Mouse (Mus musculus) CH12.LX (cell line): ENCODE results near the gene Dip2b. TPM values are rescaled to one million over a fixed set of nuclear protein-coding genes. Genes with fewer than 3 reads are reported as not detected.

Source experiments
- DNase-seq: peaks from one replicate; pipeline ENCODE4 v3.0.0-alpha.2; 2013; ENCODE audit errors: extremely low read depth
- H3K27ac ChIP-seq: 2 replicates; pipeline ENCODE4 v1.5.1; 2012; ENCODE audit warnings: low read depth, mild to moderate bottlenecking, control low read depth, moderate library complexity; ENCODE audit not compliant: insufficient read depth
- H3K27me3 ChIP-seq: replicated peaks from 2 replicates; pipeline ENCODE3; 2012; ENCODE audit warnings: inconsistent platforms
- H3K36me3 ChIP-seq, 2 experiments: replicated peaks in 1 of 2; 2 replicates each; pipeline versions ENCODE3 to v1.6.1; 2012; ENCODE audit warnings: inconsistent platforms in 1 of 2, low read length in 1 of 2, mild to moderate bottlenecking in 1 of 2, mixed read lengths in 1 of 2, moderate library complexity in 1 of 2; ENCODE audit not compliant: control insufficient read depth in 1 of 2, insufficient read depth in 1 of 2
- H3K4me1 ChIP-seq, 2 experiments: 2 replicates each; pipeline ENCODE4 v1.6.1; 2012; ENCODE audit warnings: inconsistent platforms in 1 of 2, moderate library complexity in 1 of 2; ENCODE audit not compliant: insufficient read depth in 2 of 2, control insufficient read depth in 1 of 2
- H3K4me2 ChIP-seq: 2 replicates; pipeline ENCODE4 v1.6.1; 2012; ENCODE audit warnings: low read depth, mild to moderate bottlenecking, control low read depth; ENCODE audit not compliant: poor library complexity, insufficient read depth, severe bottlenecking
- H3K4me3 ChIP-seq, 3 experiments: fragments of 150-350 bp in 1 of 3; sonication (generic) in 1 of 3; replicated peaks in 1 of 3; 2 replicates each; pipeline versions ENCODE3 to v1.5.1; 2011 to 2012; ENCODE audit warnings: low read depth in 2 of 3, low read length in 2 of 3, mild to moderate bottlenecking in 2 of 3, moderate library complexity in 2 of 3, control low read depth in 1 of 3, improper control_type of control experiment in 1 of 3, inconsistent platforms in 1 of 3, mixed read lengths in 1 of 3; ENCODE audit not compliant: poor library complexity in 1 of 3
- H3K79me2 ChIP-seq: replicated peaks from 2 replicates; pipeline ENCODE4 v1.6.1; 2012; ENCODE audit warnings: mild to moderate bottlenecking, moderate library complexity; ENCODE audit not compliant: control insufficient read depth, poor library complexity, insufficient read depth, severe bottlenecking; ENCODE audit errors: extremely low read depth
- H3K9ac ChIP-seq: 2 replicates; pipeline ENCODE4 v1.6.1; 2012; ENCODE audit warnings: low read depth, mild to moderate bottlenecking, control low read depth, moderate library complexity; ENCODE audit not compliant: insufficient read depth
- H3K9me3 ChIP-seq: replicated peaks from 2 replicates; pipeline ENCODE3; 2012; ENCODE audit warnings: low read length, inconsistent platforms, mixed read lengths
- CTCF ChIP-seq, 2 experiments: IDR thresholded peaks in 1 of 2; conservative IDR thresholded peaks in 1 of 2; 2 replicates each; pipeline ENCODE4 v1.5.1; 2011 to 2012; ENCODE audit warnings: low read depth in 2 of 2, low read length in 2 of 2, improper control_type of control experiment in 1 of 2, inconsistent platforms in 1 of 2, mild to moderate bottlenecking in 1 of 2, moderate library complexity in 1 of 2
- HCFC1 ChIP-seq: IDR thresholded peaks from 2 replicates; pipeline ENCODE4 v1.6.1; 2012; ENCODE audit warnings: low read depth, mild to moderate bottlenecking, inconsistent platforms, low read length, improper control_type of control experiment
- MAFK ChIP-seq: IDR thresholded peaks from 2 replicates; pipeline ENCODE4 v1.6.1; 2011; ENCODE audit warnings: low read length, improper control_type of control experiment; ENCODE audit not compliant: insufficient replicate concordance
- MAZ ChIP-seq: IDR thresholded peaks from 2 replicates; pipeline ENCODE4 v1.6.1; 2012; ENCODE audit warnings: low read depth, mild to moderate bottlenecking, inconsistent platforms, low read length, improper control_type of control experiment, moderate library complexity
- MEF2A ChIP-seq: IDR thresholded peaks from 2 replicates; pipeline ENCODE4 v1.6.1; 2014; ENCODE audit warnings: low read depth, mild to moderate bottlenecking, inconsistent platforms, low read length, improper control_type of control experiment, borderline replicate concordance
- MXI1 ChIP-seq: IDR thresholded peaks from 2 replicates; pipeline ENCODE4 v1.6.1; 2011; ENCODE audit warnings: mild to moderate bottlenecking, low read depth, low read length, improper control_type of control experiment
- NRF1 ChIP-seq: IDR thresholded peaks from 2 replicates; pipeline ENCODE4 v1.6.1; 2014; ENCODE audit warnings: low read depth, mild to moderate bottlenecking, inconsistent platforms, low read length, improper control_type of control experiment, moderate library complexity
- PAX5 ChIP-seq: IDR thresholded peaks from 2 replicates; pipeline ENCODE4 v1.6.1; 2012; ENCODE audit warnings: low read length, inconsistent platforms, mixed read lengths
- POLR2AphosphoS2 ChIP-seq: IDR thresholded peaks from 2 replicates; pipeline ENCODE4 v1.6.1; 2011; ENCODE audit warnings: low read depth, low read length, improper control_type of control experiment
- TBP ChIP-seq: conservative IDR thresholded peaks from 2 replicates; pipeline ENCODE4 v1.6.1; 2011; ENCODE audit warnings: low read depth, low read length, improper control_type of control experiment
- TCF12 ChIP-seq: IDR thresholded peaks from 2 replicates; pipeline ENCODE4 v1.6.1; 2014; ENCODE audit warnings: low read depth, mild to moderate bottlenecking, inconsistent platforms, low read length, improper control_type of control experiment
- ZKSCAN1 ChIP-seq: IDR thresholded peaks from 2 replicates; pipeline ENCODE4 v1.6.1; 2012; ENCODE audit warnings: low read depth, inconsistent platforms, low read length, improper control_type of control experiment, borderline replicate concordance
- dilution Hi-C: fragments of 300-500 bp; cut with MboI; formaldehyde crosslinking; loops from 2 replicates; pipeline ENCODE4 v1.14.3; 2020; ENCODE audit warnings: low sequenced_read_pairs; ENCODE audit not compliant: extremely low pct_unique_long_range_greater_than_20kb, extremely low pct_ligation_motif_present
- in situ Hi-C: fragments of 300-500 bp; cut with MboI; formaldehyde crosslinking; loops from 3 replicates; pipeline ENCODE4 v1.14.3; 2019; ENCODE audit warnings: low sequenced_read_pairs, low pct_ligation_motif_present, low pct_unique_long_range_greater_than_20kb, mixed read lengths
- polyA plus RNA-seq: library from polyadenylated mRNA; unstranded; fragments of >175 nt; gene quantifications from 2 replicates; pipeline ENCODE4 v1.2.1, GENCODE M21; 2012; ENCODE audit warnings: low read depth; ENCODE audit not compliant: insufficient read length
- total RNA-seq, 2 experiments: library from RNA; depleted of rRNA; stranded (reverse); fragments of 300-350 nt in 1 of 2; fragments of >200 nt in 1 of 2; gene quantifications; 2 replicates each; pipeline ENCODE4 v1.2.3; 2012 to 2014

Dip2b gene
- total and polyA plus RNA-seq, 3 experiments, result 15.7 to 18.2 (median 16.7) TPM

DNA sequence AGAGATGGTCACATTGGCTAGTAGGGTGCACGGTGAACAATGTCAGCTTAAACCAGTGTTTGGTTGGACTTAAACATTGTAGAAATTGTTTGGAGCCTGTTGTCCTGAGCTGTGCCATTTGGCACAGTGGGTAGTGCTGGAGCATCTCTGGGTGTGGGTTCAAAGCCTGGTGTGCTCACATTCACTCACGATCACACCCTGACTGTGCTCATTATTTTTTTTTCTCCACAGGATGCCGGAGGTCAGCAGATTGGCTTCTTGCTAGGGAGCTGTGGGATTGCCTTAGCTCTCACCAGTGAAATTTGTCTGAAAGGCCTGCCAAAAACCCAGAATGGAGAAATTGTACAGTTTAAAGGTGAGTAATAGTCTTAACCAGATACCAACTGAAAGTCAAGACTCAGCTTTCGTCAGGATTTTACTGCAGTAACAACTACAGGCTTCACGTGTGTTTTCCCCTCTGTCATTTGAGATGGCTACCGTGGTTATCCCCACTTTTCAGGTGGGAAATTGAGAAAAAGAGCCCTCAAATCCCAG, 123.3 kb downstream of the Dip2b start:
- no peaks in the 10 kb centered on the region for H3K27me3 ChIP-seq
- dilution Hi-C loops (no loop called here), in situ Hi-C loops (no loop called here)
- H3K9me3 ChIP-seq, result no peaks in the 10 kb centered on the region
- H3K4me1 ChIP-seq, result peaks cover 0 to 9% of the 10 kb centered on the region in 2 experiments; a peak in 1 of 4 replicates
- peaks cover 30 to 80% of the 10 kb centered on the region in 2 experiments for H3K36me3 ChIP-seq
- TF ChIP-seq MAZ (no peak), HCFC1 (no peak), TBP (no peak), MEF2A (no peak), CTCF (conservative IDR thresholded peaks at IDR 0.05 in 1 of 2, IDR thresholded peaks at IDR 0.05 in 1 of 2; ENCODE audit: low read depth in 2 of 2, low read length in 2 of 2) (no peak), ZKSCAN1 (no peak), PAX5 (no peak), NRF1 (no peak)
- no peak for DNase-seq
- H3K4me2 ChIP-seq, result no peak overlapping the region
- no peak overlapping the region for H3K27ac ChIP-seq
- H3K79me2 ChIP-seq, result no peaks in the 10 kb centered on the region
- H3K4me3 ChIP-seq, result no peak overlapping the region
- H3K9ac ChIP-seq, result no peak overlapping the region

- Histone ChIP-seq H3K79me2 (no peaks in the 10 kb centered on the region), H3K9ac (no peak overlapping the region), H3K4me3 (no peak overlapping the region), H3K36me3 (peaks cover 28 to 83% of the 10 kb centered on the region in 2 experiments), H3K27ac (no peak overlapping the region), H3K27me3 (no peaks in the 10 kb centered on the region), H3K9me3 (no peaks in the 10 kb centered on the region), H3K4me1 (peaks cover 0 to 9% of the 10 kb centered on the region in 2 experiments; a peak in 1 of 4 replicates)
- no peak for DNase-seq
- dilution Hi-C loops, result no loop called here
- TF ChIP-seq TCF12 (no peak), MXI1 (no peak), MAFK (peak; percentile 53; the same call in 1 of the 2 replicates), POLR2AphosphoS2 (no peak), NRF1 (no peak)
- TF ChIP-seq, all 38 proteins: peak for 1
- no peak overlapping the region for H3K4me2 ChIP-seq
- in situ Hi-C loops, result no loop called here
These were observed 125.1 kb downstream of the Dip2b start for GRCm38 (mm10) chr15:100163381-100164051.

- H3K27me3 ChIP-seq, result no peaks in the 10 kb centered on the region
- no peak overlapping the region for H3K27ac ChIP-seq
- no peaks in the 10 kb centered on the region for H3K79me2 ChIP-seq
- in situ Hi-C loops, result no loop called here
- no peak overlapping the region for H3K9ac ChIP-seq
- peaks cover 0 to 9% of the 10 kb centered on the region in 2 experiments; a peak in 1 of 4 replicates for H3K4me1 ChIP-seq
- H3K9me3 ChIP-seq, result no peaks in the 10 kb centered on the region
- H3K4me3 ChIP-seq, result no peak overlapping the region
- DNase-seq, result no peak
- no peak for TF ChIP-seq MAZ
- TF ChIP-seq, all 38 proteins: peak for 0
- dilution Hi-C loops, result no loop called here
- peaks cover 38 to 83% of the 10 kb centered on the region in 2 experiments for H3K36me3 ChIP-seq
- H3K4me2 ChIP-seq, result no peak overlapping the region
These were observed 128.0 kb downstream of the Dip2b start for GRCm38 (mm10) chr15:100166464-100166863.
